Mouse (Mus musculus): ENCODE measurements around the gene Arl4d.
"Not testable (repeated sequence)": the region's sequence is repeated elsewhere in the genome, so short reads cannot be mapped to it uniquely, and the experiment has no call there.

GRCm38 (mm10) chr11:101645411-101646282 is 19.7 kb upstream of the Arl4d start:
- TF ChIP-seq CTCF (IDR thresholded peaks at IDR 0.05; ENCODE audit: control insufficient read depth, insufficient read depth, insufficient replicate concordance, low read depth, low read length); POLR2A (IDR thresholded peaks at IDR 0.05; ENCODE audit: control insufficient read depth, low read depth, low read length): not testable (repeated sequence)
